Mouse (Mus musculus): ENCODE data around the gene Nfu1. TPM values are rescaled to one million over a fixed set of nuclear protein-coding genes. Genes with fewer than 3 reads are reported as not detected.

The Nfu1 gene
- polyA plus RNA-seq, 3 experiments from 2014 or later: 125 to 144 (median 141) TPM

DNA sequence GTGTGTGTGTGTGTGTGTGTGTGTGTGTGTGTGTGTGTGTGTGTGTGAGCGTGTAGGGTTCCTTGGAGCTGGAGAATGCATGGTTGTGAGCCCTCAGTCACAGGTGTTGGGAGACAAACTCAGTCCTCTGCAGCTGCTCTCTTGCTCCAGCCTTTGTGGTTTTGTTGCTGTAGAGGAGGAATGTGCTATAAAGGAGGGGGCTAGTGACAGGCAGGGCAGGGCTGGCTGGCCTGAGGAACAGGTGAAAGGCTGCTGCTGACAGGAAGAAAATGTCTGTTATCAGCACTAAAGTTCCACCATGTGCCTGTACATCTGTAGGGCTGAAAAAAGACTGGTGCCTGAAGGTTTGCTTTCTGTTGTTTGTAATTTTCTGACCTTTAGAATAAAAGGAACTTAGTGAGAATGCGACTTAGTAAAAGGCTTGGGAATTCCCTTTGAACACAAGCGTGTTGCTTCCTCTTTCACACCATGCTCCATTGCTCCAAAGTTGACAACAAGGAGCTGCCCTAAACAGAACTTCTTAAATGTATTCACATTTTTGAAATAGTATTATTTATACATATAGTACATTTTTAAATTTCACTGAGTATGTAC, 66.2 kb downstream of the Nfu1 start:
- ATAC-seq: no peak

Other genes with a start within 250 kb of the Nfu1 start
- gene Anxa4, start 215.7 kb upstream of the Nfu1 start, polyA plus RNA-seq (2017; shearing (Covaris generic)): 10 to 100 TPM; 15.8 to 42.3 (median 20.4) TPM
- gene Aak1, start 159.7 kb upstream of the Nfu1 start, polyA plus RNA-seq (2017; shearing (Covaris generic)): 10 to 100 TPM; 23.9 to 27.8 (median 24.9) TPM
- gene Gfpt1, start 33.6 kb downstream of the Nfu1 start, polyA plus RNA-seq (2017; shearing (Covaris generic)): 10 to 100 TPM; 15.8 to 21.8 (median 19.3) TPM
- gene D6Ertd527e, start 95.5 kb downstream of the Nfu1 start, polyA plus RNA-seq (2017; shearing (Covaris generic)): under 1 TPM in 2 of 3 experiments, not detected in 1; 0.20 to 0.80 TPM